Mouse (Mus musculus) bone marrow, adult 2 months (tissue): ENCODE results near the gene Gcnt4.

ENCODE experiments used
- CTCF ChIP-seq: fragments of 200-500 bp; IDR thresholded peaks from 2 replicates; pipeline ENCODE4 v1.5.1; 2011; ENCODE audit warnings: low read length, control low read depth; ENCODE audit not compliant: control insufficient read depth, insufficient read depth
- POLR2A ChIP-seq: fragments of 200-500 bp; IDR thresholded peaks from 2 replicates; pipeline ENCODE4 v1.6.1; 2011; ENCODE audit warnings: low read depth, mild to moderate bottlenecking, control low read depth, low read length, borderline replicate concordance; ENCODE audit not compliant: control insufficient read depth

DNA sequence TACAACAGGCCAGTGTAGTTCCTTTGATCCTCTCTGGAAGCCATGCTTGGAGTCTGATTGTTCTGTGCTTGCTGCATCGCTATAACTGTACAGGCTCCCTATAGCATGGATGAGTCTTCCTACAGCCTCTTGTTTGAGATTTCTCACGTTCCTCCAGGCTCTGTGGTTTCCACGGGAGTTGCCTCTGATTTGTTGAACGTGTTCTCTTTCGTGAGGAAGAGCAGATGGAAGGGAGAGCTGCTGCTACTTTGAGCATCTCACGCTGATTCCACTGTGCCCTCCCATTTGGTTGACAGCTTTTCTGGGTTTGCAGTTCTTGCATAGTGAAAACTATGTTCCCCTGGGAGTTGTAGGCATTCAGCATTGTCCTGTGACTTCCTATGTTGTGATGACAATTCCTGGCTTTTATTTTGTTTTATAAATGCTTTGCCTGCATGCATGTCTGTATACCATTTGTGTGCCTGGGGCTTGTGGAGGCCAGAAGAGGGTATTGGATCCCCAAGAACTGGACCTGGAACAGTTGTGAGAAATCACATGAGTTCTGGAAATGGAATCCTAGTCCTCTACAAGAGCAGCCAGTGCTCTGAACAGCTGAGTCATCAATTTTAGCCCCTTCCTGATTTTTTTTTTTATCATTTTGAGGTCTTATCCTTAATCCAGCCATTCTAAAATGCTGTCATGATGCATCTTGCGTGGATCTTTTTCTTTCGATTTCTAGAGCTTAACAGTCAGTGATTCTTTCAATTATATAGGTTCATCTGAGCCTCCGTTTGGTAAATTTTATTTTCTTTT is 37.1 kb downstream of the Gcnt4 start:
- TF ChIP-seq CTCF, result no peak
- TF ChIP-seq POLR2A, result no peak
